Mouse (Mus musculus) embryonic fibroblast, embryonic 13.5 days (primary cell): Measurements from ENCODE around the gene Arid3a.

Experiments used
- CTCF ChIP-seq: IDR thresholded peaks from 2 replicates; pipeline ENCODE4 v1.5.1; 2011; ENCODE audit warnings: mild to moderate bottlenecking, control low read depth, low read length, moderate library complexity, borderline replicate concordance; ENCODE audit not compliant: insufficient read depth
- POLR2A ChIP-seq: IDR thresholded peaks from 2 replicates; pipeline ENCODE4 v1.6.1; 2011; ENCODE audit warnings: low read depth, mild to moderate bottlenecking, control low read depth, low read length, moderate library complexity

- TF ChIP-seq POLR2A (no peak), CTCF (no peak)
Measured at GRCm38 (mm10) chr10:80003374-80004232, 76.8 kb downstream of the Arid3a start.
